Mouse (Mus musculus): ENCODE measurements at regions not wholly inside any gene's neighbourhood (a gene's known extent, or its start where the extent isn't known, plus 50 kb on each side); places are given as distances from the start of the nearest gene placed in this dataset.
A peak's percentile ranks its signal among the peaks of the same experiment; 100 is the strongest.

- DNase-seq (ENCODE audit: low spot score) = no peak
These were observed 71.7 kb downstream of the Zfp945 start for GRCm38 (mm10) chr17:22795213-22795612.

- no peak for DNase-seq (ENCODE audit: low spot score)
These were observed 82.5 kb downstream of the Zfp945 start for GRCm38 (mm10) chr17:22784481-22784880.

DNA sequence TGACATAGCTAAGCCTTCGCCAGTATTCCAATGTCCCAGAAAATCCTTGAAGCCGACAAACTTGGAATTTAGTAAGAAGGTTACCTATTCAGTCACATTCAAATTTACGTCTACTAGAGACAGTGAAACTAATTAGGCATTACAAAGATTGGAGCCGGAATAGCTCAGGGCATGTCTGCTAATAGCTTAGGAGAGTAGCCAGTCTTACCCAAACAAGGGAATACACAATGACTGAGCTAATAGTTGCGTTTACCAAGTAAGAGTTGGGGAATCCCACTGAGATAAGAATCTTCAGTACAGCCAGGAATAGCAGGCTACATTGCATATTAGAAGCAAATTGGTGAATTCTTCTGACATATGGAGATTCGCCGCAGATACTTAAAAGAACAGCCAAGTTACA lies 121.2 kb downstream of the Zfp945 start:
- DNase-seq (ENCODE audit: low spot score) = no peak

GRCm38 (mm10) chr17:22739581-22740178 lies 127.3 kb downstream of the Zfp945 start:
- DNase-seq (ENCODE audit: low spot score) = peak; percentile 64

GRCm38 (mm10) chr17:22739173-22739572 lies 127.8 kb downstream of the Zfp945 start:
- DNase-seq (ENCODE audit: low spot score) = no peak

DNA sequence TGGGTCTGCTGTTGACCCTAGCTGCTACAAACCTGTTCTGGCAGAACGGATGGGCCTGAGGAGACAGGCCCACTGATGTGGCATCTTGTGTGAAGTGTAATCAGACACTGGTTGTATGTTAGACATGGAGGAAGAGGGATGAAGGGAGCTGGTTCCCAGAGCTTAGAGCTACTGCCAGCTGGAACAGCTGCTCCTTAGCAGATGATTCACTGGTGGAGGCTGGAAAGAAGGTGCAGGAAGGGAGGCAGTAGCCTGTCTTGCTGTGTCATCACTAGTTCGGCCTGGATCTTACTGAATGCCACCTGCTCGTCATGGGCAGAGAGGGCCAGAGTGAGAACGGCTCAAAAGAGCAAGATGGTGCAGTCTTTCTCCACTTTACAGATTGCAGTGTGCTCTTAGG lies 130.6 kb downstream of the Zfp945 start:
- DNase-seq (ENCODE audit: low spot score) = no peak

All from testis, postnatal 10 days (tissue).